Mouse (Mus musculus) heart, postnatal 36 days (tissue): ENCODE results near the gene Pes1. TPM values are rescaled to one million over a fixed set of nuclear protein-coding genes. Genes with fewer than 3 reads are reported as not detected.

Experiments
- DNase-seq, 2 experiments: peaks; one replicate each; pipeline ENCODE4 v3.0.0; 2021 to 2022
- intact Hi-C: fragments of 180-260 bp; cut with DNase I; formaldehyde crosslinking; loops from one replicate; pipeline ENCODE4 v1.15.1; 2025
- total RNA-seq, 2 experiments: library from RNA; stranded (reverse); gene quantifications; 2 replicates each; pipeline ENCODE4 v1.2.3; 2021

Pes1 gene
- total RNA-seq, 2 experiments from 2014 or later = 27.9 to 29.2 TPM

DNA sequence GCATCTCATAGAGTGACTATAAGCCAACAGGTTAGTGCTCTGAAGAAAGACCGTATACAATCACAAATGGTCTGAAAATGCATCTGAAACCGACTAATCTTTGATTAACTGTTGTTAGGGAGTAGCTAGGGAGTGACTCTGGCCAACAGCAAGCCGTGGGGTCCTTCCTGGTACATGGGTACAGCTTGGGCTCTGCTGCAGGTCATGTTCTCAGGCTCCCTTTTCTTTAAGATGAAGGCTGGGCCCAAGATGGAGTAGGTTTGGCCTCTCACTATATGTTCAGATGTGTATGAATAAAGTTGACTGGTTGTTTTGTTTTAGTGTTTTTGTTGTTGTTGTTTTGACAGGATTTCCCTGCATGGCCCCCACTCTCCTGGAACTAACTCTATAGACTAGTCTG is 2.0 kb upstream of the Pes1 start:
- intact Hi-C loops = loop anchor here (2.0 kb wide), 1 partner anchor 29 kb away; the partner anchor contains the start of gene Tcn2
- DNase-seq = no peak

DNA sequence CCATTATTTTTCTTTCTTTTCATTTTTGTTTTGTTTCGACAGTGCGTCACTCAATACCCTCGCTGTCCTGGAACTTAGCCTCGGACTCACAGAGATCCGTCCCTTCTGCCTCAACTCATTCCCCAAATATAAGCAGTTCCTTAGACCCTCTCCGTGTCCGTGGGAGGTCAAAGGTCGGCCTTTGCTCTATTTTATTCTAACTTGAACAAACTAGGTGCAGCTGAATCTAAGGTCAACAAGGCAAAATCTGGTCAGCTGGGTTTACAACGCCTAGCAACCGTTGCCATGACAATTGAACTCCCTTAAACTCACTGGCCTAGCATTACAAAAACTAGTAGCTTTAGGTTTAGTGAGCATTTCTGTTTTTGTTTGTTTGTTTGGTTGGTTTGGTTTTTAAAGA is 620 bp upstream of the Pes1 start:
- no peak for DNase-seq
- intact Hi-C loops = loop anchor here (2.0 kb wide), 1 partner anchor 30 kb away; the partner anchor contains the start of gene Tcn2

DNA sequence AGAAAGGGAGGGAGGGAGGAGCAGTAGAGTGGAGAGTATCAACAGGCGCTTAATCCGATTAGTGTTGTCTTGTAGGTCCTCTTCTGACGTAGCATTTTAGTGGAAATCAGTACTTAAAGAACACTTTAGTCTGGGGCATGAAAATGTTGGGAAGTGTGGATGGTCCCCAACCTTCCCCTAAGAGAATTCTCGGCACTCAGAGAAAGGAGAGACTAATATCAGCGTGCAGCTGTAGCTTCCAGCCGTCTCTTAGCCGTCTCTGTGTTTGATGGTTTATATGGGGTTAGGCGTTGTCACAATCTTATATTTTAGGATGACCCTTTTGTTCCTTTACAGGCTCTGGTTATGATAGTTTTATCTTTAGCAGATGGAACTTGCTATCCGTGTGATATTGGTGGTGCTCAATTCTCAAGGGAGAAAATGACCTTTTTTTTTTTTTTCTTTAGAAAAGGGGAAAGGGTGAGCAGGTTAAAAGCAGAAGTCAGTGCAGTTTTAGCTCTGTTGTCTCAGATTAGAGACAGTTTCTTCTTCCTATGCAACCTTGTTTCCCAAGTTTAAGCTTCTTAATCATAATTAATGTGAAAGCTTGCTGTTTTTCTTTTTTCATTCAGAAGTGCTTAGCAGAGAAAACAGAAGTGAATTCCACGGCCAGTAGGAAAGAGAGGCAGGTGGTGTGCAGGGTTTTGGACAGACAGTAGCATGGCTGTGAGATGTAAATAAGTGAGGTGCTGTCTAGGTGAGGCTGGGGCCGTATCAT is 819 bp downstream of the Pes1 start:
- intact Hi-C loops = no loop called here
- no peak for DNase-seq

DNA sequence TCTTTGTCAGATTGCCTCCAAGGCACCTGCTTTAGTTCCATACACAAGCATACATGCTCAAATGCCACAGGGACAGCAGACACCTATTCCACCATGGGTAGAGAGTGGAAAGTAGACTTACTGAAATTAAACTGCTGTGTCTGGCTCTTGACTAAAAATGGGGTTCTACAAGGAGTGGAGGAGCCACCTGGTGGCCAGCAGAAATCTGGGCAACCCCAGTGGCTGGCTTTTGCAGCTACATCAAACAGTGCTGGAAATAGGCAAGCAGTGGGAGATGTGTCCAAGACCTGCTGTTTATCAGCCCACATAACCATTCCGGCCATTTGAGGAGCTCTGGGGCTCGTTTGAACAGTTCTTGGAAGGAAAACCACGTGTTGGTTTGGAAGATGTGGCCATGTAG is 6.1 kb downstream of the Pes1 start:
- DNase-seq = no peak
- intact Hi-C loops = no loop called here

DNA sequence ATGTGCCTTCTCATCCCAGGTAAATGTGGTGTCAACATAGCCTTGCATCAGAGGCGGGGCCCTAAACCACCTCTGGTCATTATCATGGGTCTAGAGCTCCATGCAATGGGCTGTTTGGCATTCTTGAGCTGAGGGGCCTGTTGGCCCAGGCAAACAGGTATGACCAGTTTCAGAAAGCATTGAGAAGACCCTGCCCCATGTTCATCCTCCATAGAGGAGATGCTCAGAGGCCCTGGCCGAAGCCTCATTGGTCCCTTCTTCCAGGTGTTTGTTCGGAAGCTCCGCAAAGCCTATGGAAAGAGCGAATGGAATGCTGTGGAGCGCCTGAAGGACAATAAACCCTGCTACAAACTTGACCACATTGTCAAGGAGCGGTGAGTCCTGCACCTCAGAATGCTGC is 6.6 kb downstream of the Pes1 start:
- intact Hi-C loops = no loop called here
- DNase-seq = no peak

DNA sequence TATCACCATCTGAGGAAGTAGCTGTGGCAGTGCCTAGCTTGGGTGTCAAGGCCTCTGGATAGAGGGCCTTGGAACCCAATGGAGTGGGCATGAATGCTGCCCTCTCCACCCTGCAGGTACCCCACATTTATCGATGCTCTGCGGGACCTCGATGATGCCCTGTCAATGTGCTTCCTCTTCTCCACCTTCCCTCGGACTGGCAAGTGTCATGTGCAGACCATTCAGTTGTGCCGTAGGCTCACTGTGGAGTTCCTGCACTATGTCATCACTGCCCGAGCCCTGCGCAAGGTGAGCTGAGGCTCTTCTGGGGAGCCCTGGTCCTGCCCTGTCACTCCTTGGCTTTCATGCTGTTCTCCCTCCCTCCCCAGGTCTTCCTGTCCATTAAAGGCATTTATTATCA is 9.3 kb downstream of the Pes1 start:
- no peak for DNase-seq
- intact Hi-C loops = no loop called here

DNA sequence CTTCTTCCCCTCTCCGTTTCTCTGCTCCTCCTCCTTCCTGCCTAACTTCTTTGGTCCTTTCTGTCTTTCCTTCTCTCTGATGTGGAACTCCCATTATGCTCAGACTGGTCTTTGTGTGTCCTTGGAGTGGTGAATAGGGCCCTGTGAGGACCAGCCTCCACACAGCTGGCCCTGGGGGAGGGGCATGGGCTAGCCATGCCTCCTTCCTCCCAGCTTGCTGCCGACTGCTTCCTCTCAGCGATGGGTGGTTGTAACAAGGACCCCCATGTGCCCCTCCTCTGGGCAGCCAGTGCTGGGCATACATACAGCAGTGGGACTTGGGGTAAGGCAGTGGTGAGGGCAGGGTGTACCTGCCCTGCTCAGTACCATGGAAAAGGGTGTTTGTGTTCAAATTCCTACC is 10.5 kb downstream of the Pes1 start:
- DNase-seq = no peak
- intact Hi-C loops = no loop called here

DNA sequence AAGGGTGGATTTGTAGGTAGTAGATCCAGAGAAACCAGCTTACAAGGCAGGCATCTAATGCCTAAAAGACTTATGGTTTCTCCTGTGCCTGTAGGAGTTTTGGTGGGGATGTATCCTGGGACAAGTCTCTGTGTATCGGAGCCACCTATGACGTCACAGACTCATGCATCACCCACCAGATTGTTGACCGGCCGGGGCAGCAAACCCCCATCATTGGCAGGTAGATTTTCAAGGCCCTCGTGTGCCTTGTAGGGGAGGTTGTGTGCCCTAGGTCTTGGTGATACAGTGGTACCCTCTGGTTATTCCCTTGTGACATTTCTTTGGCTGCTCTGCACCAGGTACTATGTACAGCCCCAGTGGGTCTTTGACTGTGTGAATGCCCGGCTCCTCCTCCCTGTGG is 12.9 kb downstream of the Pes1 start, which contains the start of gene 4930556J24Rik:
Gene 4930556J24Rik (minus strand): TSS at position 101 of the 400 bp plus-strand sequence.
- intact Hi-C loops = no loop called here
- no peak for DNase-seq

DNA sequence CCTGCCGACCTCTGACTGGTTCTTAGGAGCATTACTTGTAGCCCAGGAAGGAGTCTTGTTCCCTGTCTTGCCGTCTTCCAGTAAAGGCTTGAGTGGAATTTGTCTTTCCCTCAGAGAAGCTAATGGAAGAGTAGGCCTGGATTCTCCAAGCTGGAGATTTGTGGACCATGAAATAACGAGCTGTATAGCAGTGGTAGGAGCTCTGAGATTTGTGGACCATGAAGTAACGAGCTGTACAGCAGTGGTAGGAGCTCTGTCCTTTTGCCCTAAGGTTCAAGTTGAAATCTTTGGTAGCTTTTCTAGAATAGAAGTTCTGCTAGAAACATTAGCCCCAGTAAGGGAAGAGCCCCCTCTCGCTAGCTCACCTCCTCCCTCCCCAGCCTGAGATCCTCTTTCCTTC is 14.6 kb downstream of the Pes1 start:
- no peak for DNase-seq
- intact Hi-C loops = no loop called here

DNA sequence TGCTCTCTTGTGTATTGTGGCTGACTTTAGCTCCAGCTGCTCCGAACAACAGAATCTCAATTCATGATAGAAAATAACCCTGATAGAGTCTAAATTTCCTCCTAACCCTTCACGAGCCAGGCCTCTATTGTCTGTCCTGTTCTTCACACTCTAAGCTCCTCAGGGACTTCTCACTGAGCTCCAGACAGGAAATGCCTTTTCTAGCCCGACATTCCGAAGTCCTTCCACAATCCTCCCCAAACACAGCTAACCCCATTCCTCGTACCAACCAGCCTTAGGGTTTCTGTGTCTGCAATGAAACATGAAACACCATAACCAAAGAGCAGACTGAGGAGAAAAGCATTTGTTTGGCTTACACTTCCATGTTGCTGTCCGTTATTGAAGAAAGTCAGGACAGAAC is 17.8 kb downstream of the Pes1 start:
- intact Hi-C loops = no loop called here
- DNase-seq = no peak

DNA sequence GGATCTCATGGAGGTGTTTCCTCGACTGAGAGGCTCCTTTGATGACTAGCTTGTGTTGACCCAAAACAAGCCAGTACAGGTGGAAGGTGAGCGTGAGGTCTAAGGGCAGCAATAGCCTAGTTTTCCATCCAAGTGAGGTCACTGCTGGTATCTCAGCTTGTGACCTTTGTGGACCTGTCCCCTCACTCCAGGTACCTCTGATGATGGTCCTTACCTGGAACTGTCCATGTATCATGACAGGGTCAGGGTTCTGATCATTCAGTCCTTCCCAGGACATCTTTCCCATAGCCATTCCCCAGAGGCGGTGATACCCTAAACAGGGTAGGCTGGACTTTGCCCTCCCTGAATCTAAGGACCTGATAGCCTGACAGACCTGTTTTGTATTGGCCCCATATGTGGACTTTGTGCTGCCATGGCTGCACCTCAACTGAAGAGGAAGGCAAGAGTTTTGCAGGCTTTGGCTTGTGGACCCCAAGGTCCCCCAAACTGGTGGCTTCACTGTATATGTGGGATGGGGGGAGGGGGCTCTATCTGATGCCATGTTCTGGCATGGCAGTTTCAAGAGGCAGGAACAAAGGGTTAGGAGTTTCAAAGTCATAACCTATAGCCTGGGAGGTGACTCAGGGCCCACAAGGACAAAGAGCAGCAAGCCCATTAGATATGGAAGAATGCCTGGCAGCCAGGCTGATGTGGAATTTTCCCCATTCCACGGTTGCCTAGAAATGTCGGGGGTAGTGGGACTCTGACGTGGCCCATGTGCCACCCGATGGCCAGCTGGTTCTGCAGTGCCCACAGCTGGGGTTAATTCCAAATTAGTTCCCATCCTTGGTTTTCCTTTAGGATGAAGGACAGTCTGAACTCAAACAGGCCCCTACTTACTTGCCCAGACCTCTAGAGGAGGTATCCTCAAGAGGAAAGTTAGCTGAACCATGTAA is 18.8 kb downstream of the Pes1 start:
- intact Hi-C loops = no loop called here
- DNase-seq = no peak

DNA sequence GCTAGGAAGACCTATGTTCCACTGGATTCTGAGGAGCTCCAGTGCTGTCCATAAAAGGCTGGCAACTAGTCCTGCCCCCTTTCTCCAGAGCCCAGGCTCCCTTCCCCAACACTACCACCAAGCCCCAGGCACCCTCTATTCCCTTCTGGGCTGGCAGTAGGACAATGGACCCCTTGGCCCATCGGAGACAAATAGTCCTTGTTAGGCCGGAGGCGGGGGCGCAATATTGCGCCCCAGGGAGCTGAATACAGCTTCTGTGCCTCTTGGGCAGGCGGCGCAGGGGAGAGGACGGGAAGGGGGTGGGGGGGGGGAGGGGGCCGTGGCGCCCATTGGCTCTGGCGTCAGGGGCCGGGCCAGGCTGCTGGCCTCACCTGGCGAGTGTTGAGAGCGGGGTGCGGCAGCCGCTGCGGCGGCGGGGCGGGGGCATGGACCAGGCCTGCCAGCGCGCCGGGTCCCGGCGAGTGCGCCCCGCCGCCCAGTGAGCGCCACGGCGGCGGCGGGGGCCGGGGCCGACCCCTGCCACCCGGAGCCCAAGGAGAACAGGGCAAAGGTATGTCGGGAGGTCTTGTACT is 19.6 kb downstream of the Pes1 start, which contains the start of gene Gal3st1:
Gene Gal3st1 (plus strand): TSS at position 346 of the 572 bp plus-strand sequence.
- intact Hi-C loops = no loop called here
- no peak for DNase-seq

DNA sequence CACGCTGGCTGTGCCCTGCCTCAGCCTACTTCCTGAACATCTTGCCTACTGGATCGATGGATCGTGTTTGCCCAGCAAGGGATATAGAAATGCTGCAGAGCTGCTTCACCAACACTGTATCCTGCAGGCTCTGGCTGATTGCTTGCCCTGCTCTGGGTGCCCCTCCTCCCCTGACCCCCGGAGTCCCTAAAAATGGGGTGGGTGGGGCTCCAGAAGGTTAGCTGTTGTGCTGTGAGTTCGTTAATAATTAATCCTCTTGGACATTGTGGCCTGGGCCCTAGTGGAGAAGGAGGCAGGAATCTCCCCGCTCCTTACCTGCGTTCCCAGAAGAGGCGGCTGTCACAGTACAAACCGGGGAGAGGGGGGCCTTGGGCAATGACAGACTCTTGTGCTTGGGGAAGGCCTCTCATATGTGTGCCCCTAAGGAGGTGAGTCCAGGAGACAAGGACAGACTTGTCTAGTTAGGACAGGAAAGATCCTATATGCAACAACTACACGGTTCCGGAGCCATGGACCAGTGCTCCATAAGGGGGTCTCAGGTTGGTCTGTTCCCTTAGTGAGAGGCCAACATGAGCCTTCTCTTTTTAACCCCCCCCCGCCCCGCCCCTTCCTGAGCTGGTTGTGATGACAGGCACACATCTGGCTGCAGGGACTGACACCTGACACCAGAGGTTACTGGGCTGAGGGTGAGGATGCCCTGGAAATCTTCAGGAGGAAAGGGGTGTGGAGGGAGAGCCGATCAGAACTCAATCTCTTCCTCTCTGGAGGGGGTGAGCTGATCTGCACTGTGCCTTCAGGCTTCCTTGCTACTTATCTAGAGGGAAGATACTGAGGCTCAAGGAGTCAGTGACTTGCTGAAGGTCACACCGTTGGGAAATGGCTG is 20.3 kb downstream of the Pes1 start:
- intact Hi-C loops = no loop called here

DNA sequence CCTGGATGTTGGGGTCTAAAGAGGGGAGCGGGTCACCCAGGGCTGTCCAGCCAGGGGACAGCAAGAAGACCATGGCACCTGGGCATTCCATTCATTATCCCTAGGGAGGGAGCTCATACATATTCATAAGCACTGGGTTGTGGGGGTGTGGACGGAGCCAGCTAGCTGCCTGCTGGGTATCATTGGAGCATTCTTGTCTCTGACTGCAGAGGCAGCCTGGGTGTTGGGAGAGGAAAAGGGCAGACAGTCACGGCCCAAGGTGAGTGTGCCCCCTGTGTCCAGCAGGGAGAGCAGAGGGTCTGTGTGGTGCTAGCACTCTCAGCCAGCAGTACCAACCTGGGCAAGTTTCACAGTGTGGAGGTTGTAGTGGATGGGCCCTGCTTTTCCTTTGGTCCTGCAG is 26.0 kb downstream of the Pes1 start:
- intact Hi-C loops = no loop called here
- DNase-seq = no peak

More for the DNA sequence above, 20.3 kb downstream of the Pes1 start:
- DNase-seq = no peak

DNA sequence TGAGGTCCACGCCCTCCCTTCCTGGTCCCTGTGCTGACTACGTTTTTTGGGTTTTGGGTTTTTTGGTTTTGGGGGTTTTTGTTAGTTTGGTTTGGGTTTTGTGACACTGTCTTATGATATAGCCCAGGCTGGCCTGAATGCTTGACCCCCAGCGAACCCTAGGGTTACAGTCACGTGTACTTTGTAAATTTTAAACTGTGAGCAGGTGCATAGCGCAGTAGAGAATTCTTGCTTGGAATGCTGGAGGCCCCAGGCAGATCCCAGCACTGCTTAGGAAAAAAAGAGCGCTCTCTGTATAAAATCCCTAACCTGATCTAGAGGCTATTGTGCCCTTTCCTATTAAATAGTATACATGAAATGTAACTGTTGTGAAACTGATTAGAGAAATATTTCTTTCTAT is 29.4 kb downstream of the Pes1 start:
- intact Hi-C loops = no loop called here
- no peak for DNase-seq

DNA sequence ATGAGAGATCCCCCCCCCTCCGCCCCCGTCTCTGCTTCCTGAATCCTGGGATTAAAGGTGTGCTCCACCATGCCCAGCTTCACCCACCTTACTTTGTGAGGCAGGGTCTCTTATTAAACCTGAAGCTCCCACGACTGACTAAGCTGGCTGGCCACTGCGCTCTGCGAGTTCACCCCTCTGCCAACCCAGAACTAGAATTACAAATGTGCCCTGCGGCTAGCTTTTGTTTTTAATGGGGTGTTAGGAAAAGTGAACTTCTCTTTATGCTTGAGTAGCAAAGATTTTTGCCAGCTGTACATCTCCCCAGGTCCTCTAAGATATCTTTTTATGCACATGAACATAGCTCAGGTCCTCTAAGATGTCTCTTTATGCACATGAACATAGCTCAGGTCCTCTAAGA is 30.1 kb downstream of the Pes1 start:
- DNase-seq = no peak
- intact Hi-C loops = no loop called here

DNA sequence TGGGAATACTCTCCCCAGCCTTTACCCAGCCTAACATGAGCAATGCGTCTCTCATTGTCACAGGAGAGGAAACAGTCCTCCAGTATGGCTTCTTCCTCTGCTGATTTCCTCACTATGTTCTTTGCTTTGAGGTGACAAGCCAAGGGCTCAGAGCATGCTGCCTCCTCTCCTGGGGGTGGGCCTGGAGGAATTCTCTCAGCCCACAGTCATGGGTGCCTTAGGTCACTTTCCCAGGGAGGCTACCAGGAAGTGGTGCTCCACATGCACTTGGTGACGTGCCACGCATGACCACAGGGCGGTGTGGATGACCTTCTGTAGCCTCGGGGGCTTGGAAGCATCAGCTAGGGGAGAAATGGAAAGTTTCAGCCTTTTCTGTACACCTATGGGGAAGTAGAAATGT is 31.7 kb downstream of the Pes1 start:
- intact Hi-C loops = no loop called here
- no peak for DNase-seq

DNA sequence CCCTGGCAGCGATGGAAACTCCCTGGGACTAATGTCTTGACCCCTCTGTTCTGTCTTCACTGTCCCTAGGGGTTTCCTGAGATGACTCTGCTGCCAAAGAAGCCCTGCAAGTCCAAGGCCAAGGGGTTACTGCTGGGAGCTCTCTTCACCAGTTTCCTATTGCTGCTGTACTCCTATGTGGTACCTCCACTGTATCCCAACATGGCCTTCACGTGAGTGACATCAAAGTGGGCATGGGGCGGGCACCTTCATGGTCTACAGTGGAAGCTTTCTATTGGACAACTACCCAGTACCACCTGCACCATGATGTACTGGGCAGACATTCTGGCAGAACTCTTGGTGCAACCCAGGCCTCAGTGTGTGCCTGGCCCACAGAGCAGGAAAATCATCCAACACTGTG is 33.1 kb downstream of the Pes1 start:
- DNase-seq = no peak
- intact Hi-C loops = no loop called here

DNA sequence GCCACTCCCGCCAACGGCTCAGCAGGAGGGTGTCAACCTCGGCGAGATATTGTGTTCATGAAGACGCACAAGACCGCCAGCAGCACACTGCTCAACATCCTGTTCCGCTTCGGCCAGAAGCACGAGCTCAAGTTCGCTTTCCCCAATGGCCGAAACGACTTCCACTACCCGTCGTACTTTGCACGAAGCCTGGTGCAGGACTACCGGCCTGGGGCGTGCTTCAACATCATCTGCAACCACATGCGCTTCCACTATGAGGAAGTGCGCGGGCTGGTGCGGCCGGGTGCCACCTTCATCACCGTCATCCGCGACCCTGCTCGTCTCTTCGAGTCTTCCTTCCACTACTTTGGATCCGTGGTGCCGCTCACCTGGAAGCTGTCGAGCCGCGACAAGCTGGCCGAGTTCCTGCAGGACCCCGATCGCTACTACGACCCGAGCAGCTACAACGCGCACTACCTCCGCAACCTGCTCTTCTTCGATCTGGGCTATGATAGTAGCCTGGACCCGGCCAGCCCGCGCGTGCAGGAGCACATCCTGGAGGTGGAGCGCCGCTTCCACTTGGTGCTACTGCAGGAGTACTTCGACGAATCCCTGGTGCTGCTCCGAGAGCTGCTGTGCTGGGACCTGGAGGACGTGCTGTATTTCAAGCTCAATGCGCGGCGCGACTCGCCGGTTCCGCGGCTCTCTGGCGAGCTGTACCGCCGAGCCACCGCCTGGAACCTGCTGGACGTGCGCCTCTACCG is 34.4 kb downstream of the Pes1 start:
- no peak for DNase-seq

DNA sequence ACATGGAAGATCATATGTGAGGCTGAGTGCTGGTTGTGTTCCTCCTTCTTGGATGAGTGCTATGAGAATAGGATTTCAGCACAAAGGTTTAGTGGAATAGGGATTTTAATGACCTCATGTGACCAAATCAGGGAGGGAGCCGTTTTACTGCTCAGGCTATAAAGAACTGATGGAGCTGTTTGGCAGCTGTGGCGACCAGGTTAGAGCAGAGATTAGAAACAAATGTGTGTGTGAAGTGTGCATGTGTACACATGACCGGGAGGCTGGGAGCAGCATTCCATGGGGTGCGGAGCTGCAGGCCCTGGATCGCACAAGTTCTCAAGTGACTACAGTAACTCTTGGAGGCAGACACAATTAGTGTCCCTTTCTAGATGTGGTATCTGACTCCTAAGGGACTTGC is 35.8 kb downstream of the Pes1 start:
- intact Hi-C loops = no loop called here
- DNase-seq = no peak

More for the DNA sequence above, 34.4 kb downstream of the Pes1 start:
- intact Hi-C loops = no loop called here
